Mouse (Mus musculus) kidney, embryonic 16.5 days (tissue): ENCODE measurements around the gene Fam50b. TPM values are rescaled to one million over a fixed set of nuclear protein-coding genes. Genes with fewer than 3 reads are reported as not detected.
A peak's percentile ranks its signal among the peaks of the same experiment; 100 is the strongest.

Experiments used
- ATAC-seq: fragments of 200-750 bp; cut with Nextera tagmentation; 2 replicates; pipeline ENCODE4 v1.8.0; 2017; ENCODE audit warnings: moderate TSS enrichment; ENCODE audit not compliant: low FRiP score, low TSS enrichment
- H3K27ac ChIP-seq: fragments of 300-500 bp; sonication (generic); 2 replicates; pipeline ENCODE4 v1.5.1; 2014; ENCODE audit warnings: low read length
- H3K27me3 ChIP-seq: fragments of 300-500 bp; sonication (generic); 2 replicates; pipeline ENCODE4 v1.6.1; 2014; ENCODE audit warnings: low read length, control low read depth, mixed read lengths; ENCODE audit not compliant: insufficient read depth
- H3K36me3 ChIP-seq: fragments of 300-500 bp; sonication (generic); 2 replicates; pipeline ENCODE4 v1.6.1; 2014; ENCODE audit warnings: low read length, control low read depth, mixed read lengths; ENCODE audit not compliant: insufficient read depth
- H3K4me1 ChIP-seq: fragments of 300-500 bp; sonication (generic); 2 replicates; pipeline ENCODE4 v1.6.1; 2014; ENCODE audit warnings: low read length, control low read depth, mixed read lengths; ENCODE audit not compliant: insufficient read depth
- H3K4me2 ChIP-seq: fragments of 300-500 bp; sonication (generic); replicated peaks from 2 replicates; pipeline ENCODE4 v1.6.1; 2014; ENCODE audit warnings: low read depth, low read length
- H3K4me3 ChIP-seq: fragments of 300-500 bp; sonication (generic); 2 replicates; pipeline ENCODE4 v1.5.1; 2014; ENCODE audit warnings: mild to moderate bottlenecking, low read length
- H3K9ac ChIP-seq: fragments of 300-500 bp; sonication (generic); replicated peaks from 2 replicates; pipeline ENCODE4 v1.6.1; 2014; ENCODE audit warnings: low read length
- H3K9me3 ChIP-seq: fragments of 300-500 bp; sonication (generic); 2 replicates; pipeline ENCODE4 v1.6.1; 2016; ENCODE audit warnings: low read length, control low read depth
- WGBS: fragments of 180-500 bp; shearing (Covaris S2); extraction: QIAGEN DNeasy Blood & Tissue Kit; methylation state at CpG from one replicate; pipeline ENCODE4 v1.1.7; 2014; 5-methylcytosine and 5-hydroxymethylcytosine counted together
- polyA plus RNA-seq: library from polyadenylated mRNA; unstranded; fragments of >200 nt; fragmentation: Nextera tagmentation; extraction: Ambion mirVana; gene quantifications from 2 replicates; pipeline ENCODE4 v1.2.1, GENCODE M21; 2015

Fam50b gene
- polyA plus RNA-seq, 1 experiment from 2014 or later, result not detected

GRCm38 (mm10) chr13:34708955-34709354 is 25.7 kb upstream of the Fam50b start:
- Histone ChIP-seq H3K27me3 (no peaks in the 10 kb centered on the region), H3K4me1 (peaks cover 6% of the 10 kb centered on the region; the same call in 1 of the 2 replicates), H3K9ac (no peak overlapping the region), H3K9me3 (no peaks in the 10 kb centered on the region), H3K36me3 (no peaks in the 10 kb centered on the region), H3K4me2 (no peak overlapping the region), H3K4me3 (no peak overlapping the region), H3K27ac (peak overlapping the region; percentile 53; the same call in 1 of the 2 replicates)
- WGBS, result 39% methylated on average over 3 of the region's 3 CpGs
- peak; percentile 51; the same call in 1 of the 2 replicates for ATAC-seq

GRCm38 (mm10) chr13:34709566-34709965 is 25.1 kb upstream of the Fam50b start:
- H3K9ac ChIP-seq, result no peak overlapping the region
- H3K9me3 ChIP-seq, result no peaks in the 10 kb centered on the region
- no peak overlapping the region; the same call in 1 of the 2 replicates for H3K27ac ChIP-seq
- peaks cover 6% of the 10 kb centered on the region; the same call in 1 of the 2 replicates for H3K4me1 ChIP-seq
- no peak overlapping the region for H3K4me2 ChIP-seq
- WGBS, result 76% methylated on average over 4 of the region's 4 CpGs
- no peaks in the 10 kb centered on the region for H3K27me3 ChIP-seq
- H3K36me3 ChIP-seq, result no peaks in the 10 kb centered on the region
- ATAC-seq, result no peak
- no peak overlapping the region for H3K4me3 ChIP-seq

- Histone ChIP-seq H3K36me3 (no peaks in the 10 kb centered on the region), H3K4me3 (no peak overlapping the region), H3K9me3 (no peaks in the 10 kb centered on the region), H3K27me3 (no peaks in the 10 kb centered on the region), H3K4me1 (peaks cover 6% of the 10 kb centered on the region; the same call in 1 of the 2 replicates), H3K27ac (no peak overlapping the region), H3K9ac (no peak overlapping the region), H3K4me2 (no peak overlapping the region)
- no peak for ATAC-seq
- WGBS, result 89% methylated on average over 4 of the region's 4 CpGs
These were observed 23.2 kb upstream of the Fam50b start for GRCm38 (mm10) chr13:34711410-34711809.

GRCm38 (mm10) chr13:34712881-34713280 is 21.8 kb upstream of the Fam50b start:
- Histone ChIP-seq H3K4me2 (no peak overlapping the region), H3K9ac (no peak overlapping the region), H3K4me3 (no peak overlapping the region), H3K9me3 (no peaks in the 10 kb centered on the region), H3K4me1 (peaks cover 6% of the 10 kb centered on the region; the same call in 1 of the 2 replicates), H3K27me3 (no peaks in the 10 kb centered on the region), H3K27ac (no peak overlapping the region), H3K36me3 (no peaks in the 10 kb centered on the region)
- WGBS, result 3% methylated on average over 1 of the region's 1 CpGs
- ATAC-seq, result no peak

- no peak overlapping the region for H3K9ac ChIP-seq
- WGBS, result 67% methylated on average over 7 of the region's 7 CpGs
- H3K36me3 ChIP-seq, result no peaks in the 10 kb centered on the region
- H3K4me1 ChIP-seq, result no peaks in the 10 kb centered on the region
- no peak for ATAC-seq
- H3K27ac ChIP-seq, result no peak overlapping the region
- H3K4me3 ChIP-seq, result no peak overlapping the region
- H3K27me3 ChIP-seq, result no peaks in the 10 kb centered on the region
- H3K4me2 ChIP-seq, result no peak overlapping the region
- no peaks in the 10 kb centered on the region for H3K9me3 ChIP-seq
These were observed 19.2 kb upstream of the Fam50b start for GRCm38 (mm10) chr13:34715437-34715838.

GRCm38 (mm10) chr13:34724831-34725592 is 9.6 kb upstream of the Fam50b start:
- peak; percentile 90 for ATAC-seq
- WGBS, result 53% methylated on average over 8 of the region's 8 CpGs
- Histone ChIP-seq H3K27ac (peak overlapping the region; percentile 83; the same call in 1 of the 2 replicates), H3K9ac (no peak overlapping the region), H3K9me3 (no peaks in the 10 kb centered on the region), H3K36me3 (no peaks in the 10 kb centered on the region), H3K4me1 (peaks cover 28% of the 10 kb centered on the region), H3K27me3 (no peaks in the 10 kb centered on the region), H3K4me2 (no peak overlapping the region), H3K4me3 (no peak overlapping the region)

- Histone ChIP-seq H3K9ac (peak overlapping the region; percentile 10; the same call in 1 of the 2 replicates), H3K4me2 (peak overlapping the region; percentile 44), H3K27ac (peak overlapping the region; percentile 83), H3K4me3 (peak overlapping the region; percentile 17; the same call in 1 of the 2 replicates), H3K36me3 (no peaks in the 10 kb centered on the region), H3K9me3 (no peaks in the 10 kb centered on the region), H3K4me1 (peaks cover 28% of the 10 kb centered on the region), H3K27me3 (no peaks in the 10 kb centered on the region)
- peak; percentile 83 for ATAC-seq
- 12% methylated on average over 9 of the region's 9 CpGs for WGBS
These were observed 8.7 kb upstream of the Fam50b start for GRCm38 (mm10) chr13:34725800-34726476.

- H3K27ac ChIP-seq, result peak overlapping the region; percentile 83
- WGBS, result 24% methylated on average over 8 of the region's 8 CpGs
These were observed 8.2 kb upstream of the Fam50b start for GRCm38 (mm10) chr13:34726477-34726805.

GRCm38 (mm10) chr13:34727060-34727459 is 7.6 kb upstream of the Fam50b start:
- Histone ChIP-seq H3K4me1 (peaks cover 28% of the 10 kb centered on the region), H3K36me3 (no peaks in the 10 kb centered on the region), H3K4me3 (no peak overlapping the region), H3K4me2 (no peak overlapping the region), H3K9me3 (no peaks in the 10 kb centered on the region), H3K27ac (peak overlapping the region; percentile 83; the same call in 1 of the 2 replicates), H3K9ac (no peak overlapping the region), H3K27me3 (no peaks in the 10 kb centered on the region)
- WGBS, result 83% methylated on average over 2 of the region's 2 CpGs
- ATAC-seq, result no peak

More at GRCm38 (mm10) chr13:34726477-34726805, 8.2 kb upstream of the Fam50b start:
- Histone ChIP-seq H3K4me2 (peak overlapping the region; percentile 44), H3K4me1 (peaks cover 28% of the 10 kb centered on the region), H3K4me3 (peak overlapping the region; percentile 17; the same call in 1 of the 2 replicates), H3K9ac (peak overlapping the region; percentile 10; the same call in 1 of the 2 replicates), H3K27me3 (no peaks in the 10 kb centered on the region), H3K36me3 (no peaks in the 10 kb centered on the region), H3K9me3 (no peaks in the 10 kb centered on the region)
- peak; percentile 27 for ATAC-seq
